Mouse (Mus musculus) layer of hippocampus, postnatal 36 days (tissue): ENCODE results near the gene Lrrc8a. TPM values are rescaled to one million over a fixed set of nuclear protein-coding genes. Genes with fewer than 3 reads are reported as not detected.

Source experiments
- DNase-seq, 2 experiments: peaks; one replicate each; pipeline ENCODE4 v3.0.0; 2022
- total RNA-seq, 2 experiments: library from RNA; stranded (reverse); gene quantifications; 2 replicates each; pipeline ENCODE4 v1.2.3; 2021

The Lrrc8a gene
- total RNA-seq, 2 experiments from 2014 or later: 52.4 to 57.5 TPM

DNA sequence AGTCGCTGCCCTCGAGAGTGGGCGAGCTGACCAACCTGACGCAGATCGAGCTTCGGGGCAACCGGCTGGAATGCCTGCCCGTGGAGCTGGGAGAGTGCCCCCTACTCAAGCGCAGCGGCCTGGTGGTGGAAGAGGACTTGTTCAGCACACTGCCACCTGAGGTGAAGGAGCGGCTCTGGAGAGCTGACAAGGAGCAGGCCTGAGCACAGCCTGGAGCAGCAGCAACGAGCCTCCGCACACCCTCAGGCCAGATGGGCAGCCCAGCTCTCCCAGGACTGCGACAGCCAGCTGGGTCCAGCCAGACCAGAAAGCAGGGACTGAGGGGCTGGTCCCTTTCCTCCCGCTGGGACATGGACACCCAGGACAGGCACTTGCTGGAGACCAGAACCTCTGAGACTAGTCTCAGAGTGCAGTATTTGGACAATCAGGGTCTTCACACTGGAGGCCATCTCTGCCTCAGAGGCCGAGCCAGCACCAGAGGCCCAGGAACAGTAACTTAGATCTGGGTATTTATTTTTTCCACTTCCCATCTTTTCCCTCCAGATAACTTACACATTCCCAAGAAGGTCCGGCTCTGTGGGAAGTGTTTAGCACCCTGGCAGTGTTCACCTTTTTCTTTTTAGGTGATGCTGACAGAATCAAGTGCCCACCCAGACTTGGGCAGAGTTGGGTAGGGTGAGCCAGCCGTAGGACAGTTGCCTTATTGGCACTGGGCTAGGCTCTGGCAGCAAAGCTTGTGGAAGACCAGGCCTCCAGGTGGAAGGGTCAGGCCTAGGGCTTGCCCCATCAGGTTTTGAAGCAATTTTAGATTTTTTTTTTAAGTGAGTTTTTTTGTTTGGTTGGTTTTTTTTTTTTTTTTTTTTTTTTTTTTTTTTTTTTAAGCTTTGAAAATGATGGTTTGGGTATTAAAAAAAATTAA lies 24.7 kb downstream of the Lrrc8a start:
- DNase-seq: no peak

GRCm38 (mm10) chr2:30262840-30263441 lies 25.4 kb downstream of the Lrrc8a start:
- peak; percentile 64 to 68 for DNase-seq

GRCm38 (mm10) chr2:30263811-30264210 lies 26.3 kb downstream of the Lrrc8a start:
- DNase-seq: no peak

DNA sequence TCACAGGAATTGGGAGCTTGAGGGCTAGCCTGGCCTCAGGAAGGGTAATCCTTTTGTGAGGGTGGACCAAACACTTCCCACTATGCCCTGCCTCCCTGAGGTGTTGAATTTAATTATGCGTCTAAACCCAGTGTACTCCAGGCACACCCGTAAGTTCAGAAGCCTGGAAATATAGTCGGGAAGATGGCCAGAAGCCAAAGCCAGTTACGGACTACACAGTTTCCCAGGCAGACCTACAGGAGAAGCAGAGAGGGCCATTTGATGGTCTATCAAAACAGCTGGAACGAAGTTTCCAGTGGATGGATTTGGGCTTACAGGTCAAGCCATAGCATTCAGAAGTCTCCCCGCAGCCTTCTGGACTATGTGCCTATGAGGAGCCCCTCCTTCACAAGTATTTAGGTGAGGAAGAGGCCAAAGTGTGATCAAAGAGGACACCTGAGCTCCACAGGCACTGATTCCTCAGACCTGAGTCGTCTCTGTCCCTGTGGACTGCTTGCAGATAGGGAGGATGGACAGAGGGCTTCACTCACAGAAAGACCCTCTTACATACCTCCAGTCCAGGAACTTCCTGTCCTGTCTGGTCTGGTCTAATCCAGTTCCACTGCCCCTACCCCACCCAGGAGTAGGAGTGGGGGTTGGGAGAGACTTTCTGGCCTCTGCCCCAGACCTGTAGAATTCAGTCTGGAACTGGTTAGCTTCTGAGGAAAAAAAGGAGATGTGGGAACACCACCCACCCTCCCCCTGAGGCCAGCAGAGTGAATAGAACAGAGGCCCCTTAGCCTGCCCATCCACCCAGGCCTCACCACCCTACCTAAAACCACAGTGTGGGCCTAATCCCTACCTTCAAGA lies 27.4 kb downstream of the Lrrc8a start:
- no peak for DNase-seq

GRCm38 (mm10) chr2:30265767-30266253 lies 28.3 kb downstream of the Lrrc8a start, which contains the start of gene Phyhd1:
Phyhd1 (plus strand) TSS chr2:30266203.
- peak; percentile 76 for DNase-seq

GRCm38 (mm10) chr2:30266392-30266941 lies 29.0 kb downstream of the Lrrc8a start:
- DNase-seq: peak; percentile 45 to 52

GRCm38 (mm10) chr2:30267466-30267865 lies 30.0 kb downstream of the Lrrc8a start:
- DNase-seq: no peak

GRCm38 (mm10) chr2:30268371-30268770 lies 30.9 kb downstream of the Lrrc8a start:
- DNase-seq: no peak

- no peak for DNase-seq
These were observed 31.9 kb downstream of the Lrrc8a start for GRCm38 (mm10) chr2:30269241-30269990.

GRCm38 (mm10) chr2:30270134-30270533 lies 32.6 kb downstream of the Lrrc8a start:
- DNase-seq: peak; percentile 59 to 71

DNA sequence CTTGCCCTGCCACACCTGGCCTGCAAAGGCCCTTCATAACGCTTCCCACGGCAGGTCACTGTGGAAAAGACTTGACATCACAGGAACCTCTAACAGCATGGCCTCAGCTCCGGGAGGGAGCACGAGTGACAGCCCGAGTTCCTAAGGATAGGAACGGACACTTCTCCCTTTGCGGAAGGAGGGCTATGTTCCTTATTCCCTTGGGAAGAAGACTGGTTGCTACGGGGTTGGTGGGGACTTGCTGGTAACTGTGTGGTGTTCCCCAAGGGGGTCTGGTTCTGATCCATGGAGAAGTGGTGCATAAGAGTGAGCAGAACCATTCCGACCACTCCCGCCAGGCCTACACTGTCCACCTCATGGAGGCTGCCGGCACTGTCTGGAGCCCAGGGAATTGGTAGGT lies 43.2 kb downstream of the Lrrc8a start, which contains the start of gene Gm28038:
Gene Gm28038, plus strand, starts transcription at position 301 of the 400 bp plus-strand sequence.
- DNase-seq: no peak

- no peak for DNase-seq
These were observed 44.1 kb downstream of the Lrrc8a start for GRCm38 (mm10) chr2:30281651-30282050.

GRCm38 (mm10) chr2:30283193-30283592 lies 45.7 kb downstream of the Lrrc8a start:
- DNase-seq: no peak

GRCm38 (mm10) chr2:30285004-30285403 lies 47.5 kb downstream of the Lrrc8a start:
- DNase-seq: no peak

- DNase-seq: no peak
These were observed 48.1 kb downstream of the Lrrc8a start for GRCm38 (mm10) chr2:30285416-30286181.

- DNase-seq: peak; percentile 94 to 95
These were observed 48.9 kb downstream of the Lrrc8a start, which contains the start of the genes Dolk and Nup188 for GRCm38 (mm10) chr2:30286192-30287026. Dolk (minus strand) TSS chr2:30286334. Nup188 (plus strand) TSS chr2:30286397.

- DNase-seq: no peak
These were observed 49.5 kb downstream of the Lrrc8a start for GRCm38 (mm10) chr2:30287027-30287373.

- no peak for DNase-seq
These were observed 62.0 kb downstream of the Lrrc8a start for GRCm38 (mm10) chr2:30299525-30299924.

GRCm38 (mm10) chr2:30299966-30300365 lies 62.5 kb downstream of the Lrrc8a start:
- DNase-seq: no peak

- DNase-seq: no peak
These were observed 68.6 kb downstream of the Lrrc8a start for GRCm38 (mm10) chr2:30306087-30306486.
